Mouse (Mus musculus) naive thymus-derived CD4-positive, alpha-beta T cell, adult 2 months (primary cell): ENCODE data around the gene Pkd1.
A peak's percentile ranks its signal among the peaks of the same experiment; 100 is the strongest.

Source experiments
- DNase-seq: peaks from one replicate; pipeline ENCODE4 v3.0.0-alpha.2; 2011; ENCODE audit warnings: low read depth

Gene Pkd1

GRCm38 (mm10) chr17:24608370-24608769, 58.7 kb downstream of the Pkd1 start:
- DNase-seq: no peak

- no peak for DNase-seq
Measured at GRCm38 (mm10) chr17:24608874-24609273, 59.2 kb downstream of the Pkd1 start.

DNA sequence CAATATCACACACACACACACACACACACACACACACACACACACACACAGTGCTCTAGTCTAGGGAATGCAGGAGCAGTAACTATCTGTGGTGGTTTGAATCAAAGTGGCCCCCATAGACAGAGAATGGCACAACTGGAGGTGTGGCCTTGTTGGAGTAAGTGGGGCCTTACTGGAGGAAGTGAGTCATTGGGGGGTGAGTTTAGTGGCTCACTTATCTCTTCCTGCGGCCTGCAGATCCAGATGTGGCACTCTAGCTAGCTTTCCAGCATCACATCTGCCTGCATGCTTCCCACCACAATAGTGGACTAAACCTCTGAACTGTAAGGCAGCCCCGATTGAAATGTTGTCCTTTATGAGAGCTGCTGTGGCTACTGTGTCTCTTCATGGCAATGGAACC, 61.1 kb downstream of the Pkd1 start:
- no peak for DNase-seq

GRCm38 (mm10) chr17:24617561-24618194, 68.0 kb downstream of the Pkd1 start:
- no peak for DNase-seq

GRCm38 (mm10) chr17:24625472-24625871, 75.8 kb downstream of the Pkd1 start:
- DNase-seq: no peak

- peak; percentile 83 for DNase-seq
Measured at GRCm38 (mm10) chr17:24628646-24629045, 79.0 kb downstream of the Pkd1 start.

DNA sequence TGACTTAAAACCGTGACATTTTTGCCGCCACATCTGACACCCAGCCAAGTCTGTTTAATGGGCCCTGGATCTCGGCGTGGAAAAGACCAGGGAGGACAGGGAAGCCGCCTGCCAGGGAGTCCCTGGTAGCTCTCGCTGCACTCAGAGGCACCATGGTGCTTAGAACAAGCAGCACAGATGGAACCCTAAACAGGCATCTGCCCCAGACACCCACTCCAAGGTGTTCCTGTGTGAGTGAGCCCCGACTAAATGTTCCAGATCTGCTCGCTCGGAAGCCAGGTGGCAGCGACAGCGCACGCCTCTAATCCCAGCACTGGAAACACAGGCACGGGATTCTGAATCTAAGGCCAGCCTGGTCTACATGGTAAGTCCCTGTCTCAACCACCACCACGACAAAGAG, 80.4 kb downstream of the Pkd1 start:
- DNase-seq: no peak

DNA sequence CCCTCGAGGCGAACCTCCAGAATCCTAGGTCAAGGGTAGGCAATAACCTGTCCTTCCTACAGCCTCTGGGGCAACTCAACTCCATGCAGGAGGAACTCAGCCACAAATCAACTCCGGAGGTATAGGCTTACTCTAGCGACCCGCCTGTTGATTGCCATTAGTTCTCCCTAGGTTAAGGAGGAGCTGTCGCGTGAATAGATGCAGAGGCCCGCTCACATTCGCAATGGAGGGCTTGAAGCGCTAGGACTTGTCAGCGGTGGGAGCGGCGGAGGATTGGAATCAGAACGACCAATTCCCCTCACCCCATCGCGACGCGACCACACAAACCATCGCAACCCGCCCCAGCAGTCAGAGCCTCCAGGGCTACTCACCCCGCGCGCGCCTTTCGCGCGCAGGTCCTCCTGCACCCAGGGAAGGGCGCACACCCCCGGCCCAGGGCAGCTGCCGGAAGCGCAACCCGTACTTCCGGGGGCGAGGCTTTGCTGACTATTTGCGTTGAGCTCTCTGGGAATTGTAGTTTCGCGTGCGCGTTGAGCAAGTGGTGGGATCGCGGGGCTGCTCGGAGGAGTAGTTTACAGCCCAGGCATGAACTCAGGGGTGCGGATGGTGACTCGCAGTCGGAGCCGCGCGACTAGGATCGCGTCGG, 82.7 kb downstream of the Pkd1 start, which contains the start of the genes Tsc2 and Nthl1:
Gene Tsc2 (minus strand): TSS at position 464 of the 646 bp plus-strand sequence.
Gene Nthl1 (plus strand): TSS at position 514 of the 646 bp plus-strand sequence.
- DNase-seq: peak; percentile 82

DNA sequence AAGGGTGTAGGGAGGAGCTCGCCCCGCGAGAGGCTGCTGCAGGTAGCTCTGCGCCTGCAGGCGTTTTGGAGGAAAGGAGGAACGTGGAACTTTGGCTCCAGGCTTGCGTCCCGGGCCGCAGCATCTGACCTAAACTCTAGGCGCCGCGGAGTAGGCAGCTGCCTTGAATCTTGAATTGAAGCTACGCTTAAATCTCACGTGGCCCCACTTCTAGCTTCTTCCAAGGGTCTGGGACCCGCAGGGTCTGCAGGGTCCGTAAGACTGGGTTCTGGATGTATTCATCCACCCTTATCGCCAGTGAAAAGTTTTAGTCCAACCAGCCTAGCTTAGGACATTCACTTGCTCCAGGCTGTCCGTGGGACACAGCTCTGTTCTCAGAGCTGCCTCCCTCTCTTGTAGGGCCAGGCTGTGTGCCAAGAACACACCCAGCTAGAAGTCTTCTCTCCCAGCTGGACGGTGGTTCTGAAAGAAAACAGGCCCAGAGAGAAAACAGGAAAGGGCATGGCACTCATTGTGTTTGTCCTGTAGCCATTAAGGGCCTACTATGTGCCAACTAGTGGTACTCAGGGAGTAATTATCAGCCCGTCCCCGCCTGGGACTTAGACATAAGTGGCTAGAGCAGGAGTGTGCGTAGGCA, 83.3 kb downstream of the Pkd1 start:
- DNase-seq: no peak

- DNase-seq: no peak
Measured at GRCm38 (mm10) chr17:24633831-24634230, 84.2 kb downstream of the Pkd1 start.

DNA sequence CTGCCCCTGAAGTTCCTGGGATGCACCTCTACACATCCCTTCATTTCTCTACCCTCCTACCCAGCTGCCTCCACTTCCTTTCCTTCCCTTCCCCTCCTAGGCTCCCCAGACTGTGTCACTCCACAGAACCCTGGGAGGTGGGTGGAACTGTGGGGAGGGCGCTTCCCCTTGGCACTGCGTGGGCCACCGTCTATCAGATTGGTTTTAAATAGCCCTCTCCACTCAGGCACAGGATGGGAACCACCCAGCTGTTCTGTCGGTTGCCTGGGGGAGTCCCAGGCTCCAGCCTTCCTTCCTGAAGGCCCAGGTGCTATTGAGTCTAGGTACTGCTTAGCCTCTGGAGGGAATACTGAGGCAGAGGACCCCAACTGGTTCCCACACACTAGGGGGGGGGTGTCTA, 85.4 kb downstream of the Pkd1 start:
- no peak for DNase-seq

DNA sequence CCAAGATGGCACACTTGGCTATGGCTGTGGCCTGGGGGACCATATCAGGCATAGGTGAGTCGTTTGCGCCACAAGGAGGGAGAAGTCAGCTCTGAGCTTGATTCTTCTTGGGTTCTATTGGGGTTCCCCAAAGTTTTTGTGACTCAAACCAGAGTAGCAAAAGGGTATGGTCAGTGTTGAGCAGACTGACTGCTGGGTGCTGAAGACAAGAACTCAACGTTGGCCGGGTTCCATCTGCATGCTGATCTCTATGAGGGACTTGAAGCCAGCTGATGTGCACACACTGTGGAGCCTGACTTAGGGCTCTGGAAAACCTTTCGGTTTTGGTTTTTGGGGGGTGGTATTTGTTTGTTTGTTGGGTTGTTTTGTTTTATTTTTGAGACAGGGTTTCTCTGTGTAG, 86.1 kb downstream of the Pkd1 start:
- DNase-seq: no peak

DNA sequence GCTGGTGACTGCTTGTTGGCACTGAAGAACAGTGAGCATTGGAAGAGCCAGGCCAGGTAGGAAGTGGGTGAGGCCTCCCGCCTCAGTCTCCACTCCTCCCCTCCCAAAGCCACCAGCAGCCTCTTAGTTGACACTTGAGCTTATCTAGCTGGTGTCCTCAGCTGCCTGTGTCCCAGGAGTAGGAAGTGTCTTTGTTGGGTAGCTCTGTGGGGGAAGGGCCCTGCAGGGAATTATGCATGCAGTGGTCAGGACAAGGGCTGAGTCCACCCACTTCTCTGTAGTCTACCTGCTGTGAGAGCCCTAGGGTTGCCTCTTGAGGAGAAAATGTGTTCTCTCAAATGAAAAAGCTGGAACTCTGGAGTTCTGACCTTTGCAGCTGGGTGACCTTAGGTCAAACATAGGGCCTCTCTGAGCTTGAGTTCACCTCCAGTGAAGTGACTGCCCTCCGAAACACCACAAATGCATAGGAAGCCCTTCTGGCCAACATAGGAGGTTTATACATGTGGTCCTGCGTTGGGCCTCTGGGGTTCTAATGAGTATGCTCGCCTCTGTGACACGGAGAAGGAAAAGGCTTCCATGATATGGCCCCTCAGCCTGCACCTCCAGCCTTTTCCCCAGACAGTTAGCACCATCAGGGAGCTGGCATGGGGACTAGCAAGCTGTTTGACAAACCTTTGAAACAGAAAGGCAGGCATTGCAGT, 87.3 kb downstream of the Pkd1 start:
- no peak for DNase-seq

GRCm38 (mm10) chr17:24638214-24638613, 88.6 kb downstream of the Pkd1 start:
- DNase-seq: no peak

DNA sequence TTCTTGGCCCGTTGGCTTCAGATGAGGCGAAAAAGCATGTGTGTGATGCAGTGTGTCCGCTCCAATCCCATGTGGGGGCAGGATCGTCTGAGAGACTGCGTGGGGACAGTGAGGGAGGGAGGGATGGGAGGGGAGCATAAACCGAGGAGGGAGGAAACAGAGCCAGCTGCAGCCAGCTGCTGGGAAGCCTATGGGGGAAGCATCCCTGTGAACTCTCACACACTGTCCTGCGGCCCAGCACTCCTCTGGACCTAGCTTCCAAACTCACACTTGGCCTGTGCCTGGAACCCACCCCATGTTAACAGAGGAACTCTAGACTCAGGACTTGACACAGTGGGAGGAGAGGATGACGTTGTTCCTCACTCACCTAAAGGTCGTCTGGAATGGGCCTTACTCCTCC, 89.2 kb downstream of the Pkd1 start:
- DNase-seq: no peak

DNA sequence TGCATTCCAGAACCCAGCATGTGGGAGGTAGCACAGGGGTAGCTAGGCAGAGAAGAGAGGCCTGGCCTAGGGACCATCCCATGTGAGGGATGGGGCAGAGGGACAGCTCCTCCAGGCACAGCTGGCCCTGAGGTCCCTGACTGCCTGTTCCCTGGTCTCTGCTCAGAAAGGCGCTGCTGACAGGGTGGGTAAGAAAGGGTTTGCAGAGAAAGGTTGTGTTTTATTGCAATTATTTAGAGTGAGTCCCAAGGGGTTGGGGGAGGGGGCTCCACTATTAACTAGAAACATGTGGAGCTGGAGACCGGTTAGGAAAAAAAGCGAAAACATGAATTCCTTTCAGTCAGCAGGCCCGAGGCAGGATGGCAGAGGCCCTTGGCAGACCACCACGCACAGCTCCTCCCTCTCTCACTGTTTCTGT, 89.9 kb downstream of the Pkd1 start:
- no peak for DNase-seq

GRCm38 (mm10) chr17:24640119-24640518, 90.5 kb downstream of the Pkd1 start:
- no peak for DNase-seq

DNA sequence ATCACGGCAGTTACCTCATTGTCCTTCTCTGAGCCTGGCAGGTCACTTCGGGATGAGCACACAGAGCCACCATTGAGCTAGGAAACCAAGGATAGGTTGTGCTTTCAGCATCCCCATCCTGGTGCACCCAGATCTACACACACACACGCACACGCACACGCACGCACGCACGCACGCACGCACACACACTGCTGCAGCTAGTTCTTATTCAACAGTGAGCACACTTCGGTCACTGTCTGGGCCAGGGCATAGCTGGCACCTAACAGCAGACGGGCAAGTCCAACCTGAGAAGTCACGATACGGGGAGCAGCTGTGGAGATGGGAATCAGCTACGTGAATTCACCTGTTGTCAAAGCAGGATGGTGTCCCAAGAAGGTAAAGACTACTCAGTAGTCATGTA, 90.9 kb downstream of the Pkd1 start:
- no peak for DNase-seq

- no peak for DNase-seq
Measured at GRCm38 (mm10) chr17:24641944-24642343, 92.3 kb downstream of the Pkd1 start.

GRCm38 (mm10) chr17:24642791-24643343, 93.2 kb downstream of the Pkd1 start:
- no peak for DNase-seq

GRCm38 (mm10) chr17:24644030-24644715, 94.5 kb downstream of the Pkd1 start:
- no peak for DNase-seq
